Mouse (Mus musculus) ES-E14 (cell line): ENCODE measurements at regions not wholly inside any gene's neighbourhood (a gene's known extent, or its start where the extent isn't known, plus 50 kb on each side); places are given as distances from the start of the nearest gene placed in this dataset.
"Not testable (repeated sequence)": the region's sequence is repeated elsewhere in the genome, so short reads cannot be mapped to it uniquely, and the experiment has no call there.

Experiments used
- CHD2 ChIP-seq: IDR thresholded peaks from 2 replicates; pipeline ENCODE4 v1.6.1; 2014; ENCODE audit warnings: mild to moderate bottlenecking, low read depth, low read length, inconsistent platforms
- HCFC1 ChIP-seq: IDR thresholded peaks from 2 replicates; pipeline ENCODE4 v1.6.1; 2012; ENCODE audit warnings: low read length, inconsistent platforms, borderline replicate concordance; ENCODE audit not compliant: insufficient read depth
- MAFK ChIP-seq: IDR thresholded peaks from 2 replicates; pipeline ENCODE4 v1.6.1; 2014; ENCODE audit warnings: mild to moderate bottlenecking, low read depth, low read length, inconsistent platforms; ENCODE audit not compliant: insufficient read depth
- ZC3H11A ChIP-seq: IDR thresholded peaks from 2 replicates; pipeline ENCODE4 v1.6.1; 2012; ENCODE audit warnings: low read depth, mild to moderate bottlenecking, inconsistent platforms, low read length, borderline replicate concordance
- ZNF384 ChIP-seq: IDR thresholded peaks from 2 replicates; pipeline ENCODE4 v1.6.1; 2012; ENCODE audit warnings: low read depth, low read length, inconsistent platforms

DNA sequence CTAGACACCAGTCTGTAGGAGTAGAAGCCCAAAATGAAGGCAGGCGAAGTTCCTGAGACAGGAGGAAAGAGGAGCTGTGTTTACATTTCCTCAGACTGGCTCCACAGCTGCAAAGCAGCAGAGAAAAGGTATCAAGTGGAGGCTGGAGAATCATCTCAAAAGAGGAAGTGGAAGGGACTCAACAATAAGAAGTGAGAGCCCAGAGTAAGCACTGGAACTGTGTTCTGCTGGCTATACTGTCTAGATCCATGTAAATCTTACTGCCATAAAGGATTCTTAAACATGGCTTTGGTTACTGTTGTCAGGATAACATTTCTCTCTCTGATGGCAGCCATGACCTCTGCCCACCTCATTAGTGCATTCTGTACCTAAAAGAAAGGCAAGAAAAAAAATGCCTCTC, 261.7 kb upstream of the Gdi2 start:
- not testable (repeated sequence) for TF ChIP-seq ZC3H11A, ZNF384, MAFK, CHD2, HCFC1
